Mouse (Mus musculus) embryonic facial prominence, embryonic 13.5 days (tissue): ENCODE measurements around the gene Pld6. TPM values are rescaled to one million over a fixed set of nuclear protein-coding genes. Genes with fewer than 3 reads are reported as not detected.
"Not testable (repeated sequence)": the region's sequence is repeated elsewhere in the genome, so short reads cannot be mapped to it uniquely, and the experiment has no call there.

Experiments used
- ATAC-seq: fragments of 200-750 bp; cut with Nextera tagmentation; 2 replicates; pipeline ENCODE4 v1.8.0; 2017; ENCODE audit warnings: low read depth; ENCODE audit not compliant: insufficient number of reproducible peaks, insufficient read depth, low FRiP score, low TSS enrichment
- H3K27ac ChIP-seq: fragments of 300-500 bp; sonication (generic); 2 replicates; pipeline ENCODE4 v1.5.1; 2015; ENCODE audit warnings: moderate library complexity, mild to moderate bottlenecking, inconsistent platforms
- H3K27me3 ChIP-seq: fragments of 300-500 bp; sonication (generic); 2 replicates; pipeline ENCODE4 v1.6.1; 2015; ENCODE audit warnings: mild to moderate bottlenecking, inconsistent platforms
- H3K36me3 ChIP-seq: fragments of 300-500 bp; sonication (generic); 2 replicates; pipeline ENCODE4 v1.6.1; 2015; ENCODE audit warnings: mild to moderate bottlenecking, inconsistent platforms
- H3K4me1 ChIP-seq: fragments of 300-500 bp; sonication (generic); 2 replicates; pipeline ENCODE4 v1.6.1; 2015; ENCODE audit warnings: inconsistent platforms
- H3K4me2 ChIP-seq: fragments of 300-500 bp; sonication (generic); 2 replicates; pipeline ENCODE4 v1.6.1; 2015; ENCODE audit warnings: moderate library complexity, mild to moderate bottlenecking, inconsistent platforms
- H3K4me3 ChIP-seq: fragments of 300-500 bp; sonication (generic); 2 replicates; pipeline ENCODE4 v1.5.1; 2015; ENCODE audit warnings: mild to moderate bottlenecking, inconsistent platforms
- H3K9ac ChIP-seq: fragments of 300-500 bp; sonication (generic); 2 replicates; pipeline ENCODE4 v1.6.1; 2015; ENCODE audit warnings: mild to moderate bottlenecking, inconsistent platforms
- H3K9me3 ChIP-seq: fragments of 300-500 bp; sonication (generic); 2 replicates; pipeline ENCODE4 v1.6.1; 2016; ENCODE audit warnings: inconsistent platforms
- WGBS: fragments of 180-500 bp; shearing (Covaris S2); methylation state at CpG from one replicate; pipeline ENCODE4 v1.1.7; 2015; ENCODE audit warnings: mixed read lengths; 5-methylcytosine and 5-hydroxymethylcytosine counted together
- polyA plus RNA-seq: library from polyadenylated mRNA; unstranded; fragments of >200 nt; fragmentation: Nextera tagmentation; extraction: Ambion mirVana; gene quantifications from 2 replicates; pipeline ENCODE4 v1.2.1, GENCODE M21; 2015

Gene Pld6
- polyA plus RNA-seq, 1 experiment from 2014 or later, result 3.6 TPM

GRCm38 (mm10) chr11:59743307-59743706 is 44.1 kb downstream of the Pld6 start:
- Histone ChIP-seq H3K27ac (no peak overlapping the region), H3K4me3 (no peak overlapping the region), H3K4me2 (no peak overlapping the region), H3K9me3 (no peaks in the 10 kb centered on the region), H3K9ac (no peak overlapping the region), H3K36me3 (peaks cover 78% of the 10 kb centered on the region), H3K4me1 (no peaks in the 10 kb centered on the region), H3K27me3 (no peaks in the 10 kb centered on the region)
- ATAC-seq, result no peak
- WGBS, result 83% methylated on average over 2 of the region's 2 CpGs

DNA sequence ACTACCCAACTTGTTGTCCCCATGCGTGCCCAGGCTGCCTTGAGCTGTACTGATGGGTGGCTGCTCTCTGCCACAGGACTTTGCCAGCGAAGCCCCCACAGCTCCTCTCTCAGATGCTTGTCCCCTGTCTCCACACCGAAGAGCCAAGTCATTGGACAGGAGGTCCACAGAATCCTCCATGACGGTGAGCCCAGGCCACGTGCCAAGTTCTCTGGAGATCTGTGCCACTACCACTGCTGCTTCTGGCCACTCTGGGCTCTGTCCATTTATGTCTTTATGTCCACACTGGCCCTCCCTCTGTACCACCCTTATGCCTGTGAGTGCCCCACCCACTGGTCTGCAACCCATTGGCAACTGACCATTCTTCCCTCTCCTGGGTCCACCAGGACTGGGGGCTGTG is 45.5 kb downstream of the Pld6 start:
- H3K4me3 ChIP-seq, result no peak overlapping the region
- ATAC-seq, result no peak
- 99% methylated on average over 5 of the region's 5 CpGs for WGBS
- H3K36me3 ChIP-seq, result peaks cover 91% of the 10 kb centered on the region
- H3K27ac ChIP-seq, result no peak overlapping the region
- H3K4me2 ChIP-seq, result no peak overlapping the region
- no peaks in the 10 kb centered on the region for H3K9me3 ChIP-seq
- H3K4me1 ChIP-seq, result no peaks in the 10 kb centered on the region
- no peak overlapping the region for H3K9ac ChIP-seq
- no peaks in the 10 kb centered on the region for H3K27me3 ChIP-seq

GRCm38 (mm10) chr11:59739996-59740395 is 47.4 kb downstream of the Pld6 start:
- no peak for ATAC-seq
- Histone ChIP-seq H3K9ac (no peak overlapping the region), H3K4me1 (no peaks in the 10 kb centered on the region), H3K36me3 (peaks cover 97% of the 10 kb centered on the region), H3K4me3 (no peak overlapping the region), H3K27me3 (no peaks in the 10 kb centered on the region), H3K9me3 (no peaks in the 10 kb centered on the region), H3K27ac (no peak overlapping the region), H3K4me2 (no peak overlapping the region)
- WGBS, result 80% methylated on average over 2 of the region's 2 CpGs

GRCm38 (mm10) chr11:59737250-59737649 is 50.2 kb downstream of the Pld6 start:
- 91% methylated on average over 12 of the region's 12 CpGs for WGBS
- no peak for ATAC-seq

DNA sequence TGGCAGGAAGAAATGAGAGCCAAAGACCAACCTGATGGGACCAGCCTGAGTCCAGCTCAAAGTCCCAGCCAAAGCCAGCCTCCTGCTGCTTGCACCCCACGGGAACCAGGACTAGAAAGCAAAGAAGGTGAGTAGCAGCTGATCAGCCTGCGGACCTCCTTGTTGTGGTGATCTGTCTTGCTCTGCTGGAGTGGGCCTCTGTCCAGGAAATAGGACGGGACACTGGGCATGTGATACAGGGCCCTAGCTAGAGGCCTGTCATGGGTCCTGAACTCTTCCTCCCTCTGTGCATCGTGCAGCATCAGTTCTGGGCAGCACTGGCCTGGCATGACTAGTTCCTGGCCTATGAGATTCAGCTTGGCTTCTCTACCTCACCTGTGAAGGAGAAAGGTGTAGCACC is 51.5 kb downstream of the Pld6 start:
- Histone ChIP-seq H3K36me3 (peaks cover 82% of the 10 kb centered on the region), H3K4me1 (peaks cover 18% of the 10 kb centered on the region)
- not testable (repeated sequence) for H3K9ac ChIP-seq, H3K4me3 ChIP-seq, H3K27me3 ChIP-seq, H3K4me2 ChIP-seq, ATAC-seq, H3K27ac ChIP-seq, H3K9me3 ChIP-seq
- WGBS, result 92% methylated on average over 4 of the region's 4 CpGs

More at GRCm38 (mm10) chr11:59737250-59737649, 50.2 kb downstream of the Pld6 start:
- H3K36me3 ChIP-seq, result peaks cover 83% of the 10 kb centered on the region
- no peaks in the 10 kb centered on the region for H3K9me3 ChIP-seq
- no peak overlapping the region for H3K27ac ChIP-seq
- H3K4me1 ChIP-seq, result peaks cover 10% of the 10 kb centered on the region
- no peak overlapping the region for H3K4me3 ChIP-seq
- no peaks in the 10 kb centered on the region for H3K27me3 ChIP-seq
- H3K4me2 ChIP-seq, result no peak overlapping the region
- no peak overlapping the region for H3K9ac ChIP-seq

DNA sequence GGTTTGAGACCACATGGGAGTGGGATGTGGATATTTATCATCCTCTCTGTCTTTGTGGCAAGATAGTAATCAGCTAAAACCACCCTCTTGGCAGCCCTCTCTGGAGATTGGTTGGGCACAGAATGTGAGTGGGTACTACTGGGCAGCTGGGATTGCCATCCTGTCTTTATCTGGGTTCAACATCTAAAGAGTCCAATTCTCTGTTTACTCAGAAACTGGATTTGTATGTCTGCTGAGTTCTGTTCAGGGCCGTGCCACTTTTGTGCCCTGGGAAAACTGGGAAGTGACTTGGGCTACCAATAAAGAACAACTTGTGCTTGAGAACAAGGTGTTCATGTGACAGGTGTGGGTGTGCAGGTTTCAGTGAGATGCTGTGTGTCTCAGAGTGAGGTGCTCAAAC is 53.1 kb downstream of the Pld6 start:
- Histone ChIP-seq H3K9ac (no peak overlapping the region), H3K9me3 (no peaks in the 10 kb centered on the region), H3K36me3 (peaks cover 81% of the 10 kb centered on the region), H3K27ac (no peak overlapping the region), H3K4me3 (no peak overlapping the region), H3K27me3 (no peaks in the 10 kb centered on the region), H3K4me1 (peaks cover 18% of the 10 kb centered on the region), H3K4me2 (no peak overlapping the region)
- WGBS, result 83% methylated on average over 1 of the region's 1 CpGs
- ATAC-seq, result no peak

Other genes with a start within 250 kb of the Pld6 start
- 0.22 and 0.39 TPM in 2 replicates for gene Nlrp3, start 246.1 kb downstream of the Pld6 start, polyA plus RNA-seq
- 0.43 TPM in 1 of 2 replicates, not detected in the other for gene Olfr222, start 211.4 kb downstream of the Pld6 start, polyA plus RNA-seq
- gene Olfr223, start 194.4 kb downstream of the Pld6 start, polyA plus RNA-seq, result not detected in 2 replicates
- 39.7 and 40.0 TPM in 2 replicates for gene Mprip, start 126.3 kb downstream of the Pld6 start, polyA plus RNA-seq
- 34.0 and 37.5 TPM in 2 replicates for gene Flcn, start 22.4 kb upstream of the Pld6 start, polyA plus RNA-seq
- 42.6 and 45.9 TPM in 2 replicates for gene Nt5m, start 51.8 kb upstream of the Pld6 start, polyA plus RNA-seq
- 206 and 210 TPM in 2 replicates for gene Cops3, start 52.2 kb upstream of the Pld6 start, polyA plus RNA-seq
- 35.9 and 40.0 TPM in 2 replicates for gene Med9, start 160.6 kb upstream of the Pld6 start, polyA plus RNA-seq
- 2.8 and 3.2 TPM in 2 replicates for gene Rasd1, start 177.3 kb upstream of the Pld6 start, polyA plus RNA-seq